Mouse (Mus musculus) brain, adult 2 months (tissue): ENCODE results near the gene Elmo3.
"Not testable (repeated sequence)": the region's sequence is repeated elsewhere in the genome, so short reads cannot be mapped to it uniquely, and the experiment has no call there.

Experiments used
- DNase-seq: peaks from one replicate; pipeline ENCODE4 v3.0.0; 2011; ENCODE audit warnings: low read depth, low spot score

The Elmo3 gene

DNA sequence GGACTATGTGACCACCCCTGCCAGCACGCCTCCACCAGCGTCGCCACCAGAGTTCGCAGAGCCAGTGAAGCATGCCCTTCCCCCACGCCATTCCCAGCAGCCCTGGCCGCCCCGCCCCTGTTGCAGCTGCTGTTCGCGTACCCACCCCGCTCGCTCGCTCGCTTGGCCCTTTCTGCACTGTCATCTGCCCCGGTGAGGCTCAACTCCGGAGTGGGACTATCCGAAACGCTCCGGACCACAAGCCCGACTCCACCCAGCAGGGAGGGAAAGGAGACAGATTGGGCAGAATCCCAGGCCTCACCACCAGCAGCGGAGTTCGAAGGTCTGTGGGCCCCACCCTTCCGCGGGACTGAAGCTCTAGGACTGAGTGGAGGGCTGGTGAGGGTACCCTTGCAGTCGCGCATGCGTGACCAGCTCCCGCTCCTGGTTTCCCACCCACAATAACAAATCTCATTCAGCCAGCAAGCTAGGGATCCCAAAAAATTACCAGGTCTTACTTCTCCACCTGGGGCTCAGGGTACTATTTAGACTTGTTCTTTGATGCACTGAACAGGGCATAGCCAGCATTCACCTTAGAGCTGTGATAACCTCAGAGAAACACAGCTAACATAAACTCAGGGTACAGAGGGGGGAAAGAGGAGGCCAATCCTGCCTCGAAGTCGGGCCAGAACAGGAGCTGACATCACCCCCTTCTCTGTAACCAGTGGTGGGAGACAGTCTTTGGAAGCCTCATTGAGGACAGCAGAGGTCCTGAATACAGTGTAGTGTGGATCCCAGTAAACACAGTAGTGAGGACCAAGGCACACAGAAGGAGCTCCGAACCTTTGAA, 28.9 kb upstream of the Elmo3 start:
- peak; percentile 79 for DNase-seq

GRCm38 (mm10) chr8:105278911-105279334, 26.5 kb upstream of the Elmo3 start:
- DNase-seq: peak; percentile 97

GRCm38 (mm10) chr8:105280567-105280966, 24.8 kb upstream of the Elmo3 start:
- DNase-seq: no peak

DNA sequence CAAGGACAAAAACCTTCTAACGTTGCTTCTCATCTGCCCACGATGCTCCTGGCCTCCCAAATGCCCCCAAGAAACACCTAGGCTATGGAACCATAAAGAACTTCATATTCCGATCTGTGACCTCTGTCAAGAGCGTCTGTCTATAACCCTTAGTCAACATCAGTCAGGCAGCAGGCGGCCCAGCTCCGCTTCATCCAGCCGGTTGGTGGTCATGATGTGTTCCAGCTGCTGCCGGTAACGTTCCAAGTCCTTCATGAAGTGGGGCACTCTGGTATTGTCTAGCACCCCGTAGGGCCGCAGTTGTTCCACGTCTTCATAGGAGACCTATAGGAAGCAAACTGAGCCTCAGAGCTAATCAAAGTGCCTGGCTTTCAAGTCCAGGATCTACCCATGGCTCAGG, 23.6 kb upstream of the Elmo3 start:
- no peak for DNase-seq

DNA sequence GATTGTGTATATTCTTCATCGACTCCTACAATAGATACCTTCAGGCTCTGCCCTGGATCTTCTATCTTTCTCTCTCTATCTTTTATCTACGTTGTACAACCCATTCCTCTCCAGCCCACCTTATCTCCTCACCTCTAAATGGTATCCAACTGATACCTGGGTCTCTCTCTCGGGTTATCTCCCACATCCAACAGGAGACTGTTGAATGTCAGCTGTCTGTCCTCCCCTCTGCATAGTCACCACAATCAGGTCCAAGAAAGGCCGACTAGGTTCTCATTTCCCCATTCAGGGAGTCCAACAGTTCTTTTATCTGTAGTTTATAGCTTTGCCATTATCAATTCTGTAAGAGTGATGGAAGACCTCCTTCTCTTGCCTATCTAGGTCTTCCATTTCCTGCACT, 23.2 kb upstream of the Elmo3 start:
- no peak for DNase-seq

DNA sequence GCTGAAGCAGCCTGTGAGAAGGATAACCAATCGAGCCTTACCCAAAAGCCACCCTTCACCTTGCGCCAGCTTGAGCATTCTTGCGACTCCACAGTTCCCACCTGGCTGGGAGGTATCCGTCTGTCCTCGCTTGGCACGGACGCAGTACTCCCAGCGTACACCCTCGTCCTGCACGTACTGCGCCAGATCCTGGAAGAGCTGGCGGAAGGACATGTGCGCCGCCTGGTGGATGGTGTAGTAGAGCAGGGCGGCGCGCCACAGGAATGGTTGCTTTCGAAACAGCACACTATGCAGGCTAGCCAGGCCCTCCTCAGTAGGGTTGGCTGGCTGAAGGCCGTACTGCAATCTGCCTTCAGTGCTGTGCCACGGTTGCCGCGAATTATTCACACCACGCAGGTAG, 22.3 kb upstream of the Elmo3 start:
- peak; percentile 73 for DNase-seq

DNA sequence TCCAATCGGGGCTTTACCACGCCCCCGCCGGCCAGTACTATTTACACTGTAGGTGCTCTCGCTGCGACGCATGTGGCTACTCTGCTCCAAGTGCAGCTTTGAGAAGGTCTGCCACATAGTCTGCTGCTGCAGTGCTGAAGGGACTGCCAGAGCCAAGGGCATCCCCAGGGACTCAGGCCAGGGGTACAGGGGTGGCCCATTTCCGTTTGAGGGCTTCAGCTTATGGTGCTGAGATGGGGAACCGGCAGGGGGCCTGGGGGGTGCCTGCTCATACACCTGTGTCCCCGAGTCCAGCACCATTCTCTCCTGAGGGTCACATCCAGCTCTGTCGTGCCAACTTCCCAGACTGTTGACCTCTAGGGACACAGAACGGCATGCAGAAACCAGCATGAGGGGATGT, 19.9 kb upstream of the Elmo3 start:
- no peak for DNase-seq

- no peak for DNase-seq
These were observed 18.5 kb upstream of the Elmo3 start for GRCm38 (mm10) chr8:105286907-105287306.

DNA sequence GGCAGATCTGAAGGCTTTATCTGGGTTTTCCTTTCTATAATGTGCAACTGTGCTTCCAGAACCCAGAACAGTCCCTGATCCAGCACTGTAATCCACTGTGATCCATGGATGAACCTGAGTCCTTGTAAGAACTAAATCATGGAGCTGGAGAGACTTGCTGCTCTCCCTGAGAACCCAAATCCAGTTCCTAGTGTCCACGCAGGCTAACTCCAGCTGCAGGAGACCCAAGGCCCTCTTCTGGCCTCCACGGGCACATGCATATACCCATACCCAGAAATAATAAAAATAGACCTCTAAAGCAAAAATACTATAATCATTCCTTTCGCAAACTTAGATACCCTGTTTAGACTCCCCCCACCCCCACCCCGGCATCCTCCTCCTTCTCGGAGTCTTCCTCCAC, 17.2 kb upstream of the Elmo3 start:
- no peak for DNase-seq

DNA sequence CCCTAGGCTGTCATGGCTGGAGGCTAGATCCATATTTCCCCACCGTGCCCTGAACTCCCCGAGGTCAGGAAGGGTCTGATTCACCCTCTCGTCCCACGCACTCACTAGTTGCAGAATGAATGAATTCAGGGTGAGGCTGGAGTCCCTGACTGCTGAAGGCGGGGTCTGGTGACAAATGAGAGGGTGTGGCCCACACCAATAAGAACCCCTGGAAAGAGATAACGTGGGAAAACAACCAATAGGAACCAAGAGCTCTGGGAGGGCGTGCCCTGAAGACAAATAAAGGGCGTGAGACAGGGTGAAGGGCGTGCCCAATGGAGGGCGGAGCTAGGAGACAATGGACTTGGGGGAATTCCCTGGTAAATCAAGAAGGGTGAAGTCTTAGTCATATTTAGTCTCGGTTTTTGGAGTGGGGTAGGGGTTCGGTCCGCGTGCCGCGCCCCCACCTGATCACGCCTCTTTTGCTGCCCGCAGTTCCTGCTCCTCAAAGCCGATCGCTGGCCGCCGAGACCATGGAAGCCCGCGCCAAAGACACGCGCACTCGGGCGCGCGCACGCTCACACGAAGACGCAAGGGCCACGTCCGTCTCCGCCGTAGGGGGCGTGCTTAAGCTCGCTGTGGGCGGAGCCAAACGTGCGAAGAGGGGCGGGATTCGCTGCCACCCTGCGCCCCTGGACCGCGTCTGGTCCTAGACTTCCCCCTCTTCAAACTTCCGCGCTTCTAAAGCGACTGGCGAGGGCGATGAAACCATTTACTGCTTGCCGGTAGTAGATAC, 16.3 kb upstream of the Elmo3 start:
- DNase-seq: peak; percentile 99

GRCm38 (mm10) chr8:105289805-105290460, 15.5 kb upstream of the Elmo3 start, which contains the start of gene 4931428F04Rik:
Gene 4931428F04Rik (minus strand): TSS chr8:105289864.
- peak; percentile 79 for DNase-seq

GRCm38 (mm10) chr8:105290554-105291314, 14.7 kb upstream of the Elmo3 start:
- peak; percentile 91 for DNase-seq

DNA sequence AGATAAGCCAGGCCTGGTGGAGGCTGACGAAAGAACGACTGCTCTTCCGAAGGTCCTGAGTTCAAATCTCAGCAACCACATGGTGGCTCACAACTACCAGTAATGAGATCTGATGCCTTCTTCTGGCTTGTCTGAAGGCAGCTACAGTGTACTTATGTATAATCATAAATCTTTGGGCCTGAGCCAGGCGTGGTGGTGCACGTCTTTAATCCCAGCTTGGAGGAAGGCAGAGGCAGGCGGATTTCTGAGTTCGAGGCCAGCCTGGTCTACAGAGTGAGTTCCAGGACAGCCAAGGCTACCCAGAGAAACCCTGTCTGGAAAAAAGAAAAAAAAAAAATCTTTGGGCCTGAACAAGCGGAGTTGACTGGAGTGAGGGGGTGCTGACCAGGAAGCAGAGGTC, 14.0 kb upstream of the Elmo3 start:
- not testable (repeated sequence) for DNase-seq

- DNase-seq: not testable (repeated sequence)
These were observed 13.6 kb upstream of the Elmo3 start for GRCm38 (mm10) chr8:105291802-105292201.

- DNase-seq: no peak
These were observed 12.9 kb upstream of the Elmo3 start for GRCm38 (mm10) chr8:105292471-105292870.

- DNase-seq: peak; percentile 79
These were observed 12.0 kb upstream of the Elmo3 start for GRCm38 (mm10) chr8:105293405-105293804.

DNA sequence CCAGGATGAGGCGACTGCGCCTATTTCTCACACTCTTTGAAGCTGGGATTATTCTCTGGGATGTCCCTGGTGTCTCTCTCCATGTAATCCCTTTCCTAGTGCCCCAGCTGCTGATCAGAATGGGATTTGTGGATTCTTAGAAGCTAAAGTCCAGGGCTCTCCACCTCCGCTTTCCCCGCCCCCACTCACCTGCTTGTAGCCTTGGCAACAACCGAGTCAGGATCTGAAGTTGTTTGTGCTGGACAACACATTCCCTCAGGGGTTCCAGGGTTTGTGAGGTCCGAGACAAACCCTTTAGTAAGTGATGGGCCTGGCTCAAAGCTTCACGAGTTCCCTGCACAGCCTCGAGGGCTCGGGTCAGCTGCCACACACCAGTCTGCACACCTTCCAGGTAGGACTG, 10.6 kb upstream of the Elmo3 start:
- no peak for DNase-seq

DNA sequence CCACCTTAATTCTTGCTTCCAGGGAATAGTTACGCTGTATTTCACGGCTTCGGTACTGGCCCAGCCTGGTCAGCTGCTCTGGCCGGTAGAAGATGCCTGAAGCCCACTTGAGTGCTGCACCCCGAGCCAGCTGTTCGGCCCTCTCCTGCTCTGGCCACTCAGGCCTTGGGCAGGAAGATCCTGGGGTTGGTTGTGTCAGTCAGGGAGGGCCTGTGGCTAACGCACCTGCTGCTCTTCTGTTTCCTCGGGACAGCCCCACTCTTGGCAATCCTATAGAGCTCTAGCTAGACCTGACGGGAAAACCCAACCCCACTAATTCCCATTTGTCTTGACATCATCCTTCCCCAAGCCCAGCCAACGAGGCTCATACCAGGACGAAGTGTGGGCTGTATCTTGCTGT, 10.1 kb upstream of the Elmo3 start:
- DNase-seq: no peak

DNA sequence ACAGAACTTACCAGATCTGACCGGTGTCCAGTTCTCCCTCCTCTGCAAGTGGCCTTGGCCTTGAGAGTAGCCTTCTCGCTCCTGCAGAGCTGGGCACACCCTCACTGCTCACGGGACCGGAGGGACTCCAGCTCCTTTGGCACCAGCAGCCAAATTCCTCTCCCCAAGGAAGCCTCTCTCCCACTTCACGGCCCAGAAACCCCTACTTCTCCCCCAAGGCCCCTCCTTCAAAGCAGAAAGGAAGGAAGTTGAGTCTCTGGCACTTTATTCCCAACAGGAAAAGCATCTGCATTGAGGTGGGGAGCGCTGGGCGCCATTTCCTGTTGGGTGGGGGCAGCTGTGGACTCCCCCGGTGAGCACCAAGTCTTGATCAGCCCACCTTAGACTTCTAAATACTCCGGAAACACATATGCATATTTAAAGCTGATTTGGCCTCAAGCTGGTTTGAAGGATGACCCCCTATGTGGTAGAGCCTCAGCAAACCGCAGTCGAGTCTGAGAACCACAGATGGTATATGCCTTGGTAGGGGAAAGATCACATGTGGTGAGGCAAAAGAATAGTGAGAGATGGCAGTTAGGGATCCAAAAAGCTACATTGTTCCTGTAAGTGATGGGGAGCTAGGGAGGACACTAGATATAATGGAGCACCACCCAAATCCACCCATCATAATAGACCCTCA, 9.4 kb upstream of the Elmo3 start, which contains the start of gene Exoc3l:
TSS of gene Exoc3l (minus strand) at position 207 of the 679 bp plus-strand sequence.
- DNase-seq: no peak

DNA sequence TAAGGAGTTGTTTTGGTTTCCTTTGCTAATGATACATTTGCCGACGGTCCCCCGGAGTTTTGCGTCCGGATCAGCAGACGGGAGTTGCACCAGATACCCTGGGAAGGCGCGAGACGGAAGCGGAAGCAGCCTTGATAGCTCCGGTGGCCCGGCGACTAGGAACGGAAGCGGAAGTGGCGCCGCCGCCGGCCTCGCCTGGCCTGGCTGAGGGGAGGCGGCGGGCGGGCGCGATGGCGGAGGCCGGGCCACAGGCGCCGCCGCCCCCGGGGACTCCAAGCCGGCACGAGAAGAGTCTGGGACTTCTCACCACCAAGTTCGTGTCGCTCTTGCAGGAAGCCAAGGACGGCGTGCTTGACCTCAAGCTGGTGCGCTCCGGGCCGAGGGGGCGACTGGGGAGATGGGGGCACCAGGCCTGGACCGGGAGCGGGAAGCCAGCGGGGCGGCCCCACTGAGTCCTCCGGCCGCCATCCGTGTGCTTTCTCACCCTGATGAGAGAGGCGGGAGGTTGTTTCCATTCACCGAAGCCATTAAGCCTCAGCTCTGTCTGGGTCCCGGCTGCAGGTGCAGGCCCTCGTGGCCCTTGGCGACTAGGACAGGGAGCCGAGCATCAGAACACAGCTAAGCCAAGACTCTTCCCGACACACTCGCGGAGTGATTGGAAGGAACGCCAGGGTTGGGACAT, 7.7 kb upstream of the Elmo3 start, which contains the start of gene E2f4:
TSS of gene E2f4 (plus strand) at position 153 of the 682 bp plus-strand sequence.
- peak; percentile 98 for DNase-seq
